Mouse (Mus musculus): Measurements from ENCODE around the gene Tnk2. TPM values are rescaled to one million over a fixed set of nuclear protein-coding genes. Genes with fewer than 3 reads are reported as not detected.

The Tnk2 gene
- polyA plus RNA-seq, 1 experiment: 155 TPM

DNA sequence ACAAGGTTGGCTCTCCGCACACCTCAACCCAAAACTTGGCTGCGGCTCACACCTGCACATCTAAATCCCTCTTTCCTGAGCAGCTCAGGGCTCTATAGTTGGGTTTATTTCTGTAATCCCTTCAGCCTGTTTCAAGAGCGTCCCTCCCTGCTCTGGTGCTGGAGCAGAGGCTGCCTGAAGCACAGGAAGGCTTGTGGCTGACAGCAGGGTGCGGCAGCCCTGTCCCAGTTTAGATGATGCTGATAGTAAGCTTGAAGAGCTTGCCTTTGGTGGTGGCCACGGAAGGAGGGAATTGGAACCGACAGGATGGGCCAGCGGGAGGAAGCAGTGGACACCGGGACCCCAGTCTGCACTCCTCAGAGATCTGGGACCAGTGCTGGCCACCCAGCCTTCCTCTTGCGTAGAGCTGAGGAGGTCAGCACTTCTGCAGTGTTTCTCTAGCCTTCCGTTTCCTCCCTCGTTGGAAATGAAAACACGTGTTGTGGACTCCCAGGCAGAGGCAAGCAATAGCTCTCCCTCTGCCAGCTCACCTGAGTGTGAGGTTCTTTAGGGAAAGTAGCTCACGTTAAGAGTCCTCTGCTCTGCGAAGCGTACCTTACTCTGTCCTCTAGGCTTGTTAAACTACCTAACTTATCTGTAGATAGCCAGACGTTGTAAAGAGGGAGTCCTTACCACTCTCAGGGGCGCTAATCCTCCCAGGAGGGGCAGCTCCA lies 63.6 kb downstream of the Tnk2 start:
- TF ChIP-seq GATA1 (IDR thresholded peaks at IDR 0.05; ENCODE audit: low read length): no peak

DNA sequence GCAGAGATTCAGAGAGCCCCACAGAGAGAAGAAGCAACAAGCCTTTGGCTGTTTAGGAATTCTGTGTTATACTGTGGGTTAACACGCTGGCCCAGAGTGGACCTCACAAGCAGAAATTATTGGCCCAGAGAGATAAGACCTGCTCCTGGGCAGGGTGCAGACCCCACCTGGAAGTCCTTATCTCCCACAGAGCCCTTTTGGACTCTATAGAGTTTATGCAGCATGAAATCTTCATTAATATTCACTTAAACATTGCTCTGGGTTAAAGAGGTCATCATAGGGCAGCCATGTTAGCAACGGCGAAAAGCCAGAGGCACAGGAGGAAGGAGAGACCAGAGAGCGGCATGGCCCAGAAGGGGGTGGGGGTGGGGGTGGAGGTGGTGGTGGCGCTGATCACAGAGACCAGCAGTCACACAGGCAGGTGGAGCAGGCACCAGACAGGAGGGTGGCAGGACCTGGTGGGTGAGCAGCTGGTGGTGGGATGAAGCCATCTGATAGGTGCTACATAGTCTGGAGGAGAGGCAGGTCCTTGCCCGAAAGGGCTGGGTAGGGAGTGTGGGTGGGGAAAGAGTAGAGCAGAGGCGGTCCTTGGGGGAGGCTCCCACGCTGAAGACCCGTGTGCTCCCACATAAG lies 64.3 kb downstream of the Tnk2 start:
- no peak for TF ChIP-seq GATA1 (IDR thresholded peaks at IDR 0.05; ENCODE audit: low read length)

DNA sequence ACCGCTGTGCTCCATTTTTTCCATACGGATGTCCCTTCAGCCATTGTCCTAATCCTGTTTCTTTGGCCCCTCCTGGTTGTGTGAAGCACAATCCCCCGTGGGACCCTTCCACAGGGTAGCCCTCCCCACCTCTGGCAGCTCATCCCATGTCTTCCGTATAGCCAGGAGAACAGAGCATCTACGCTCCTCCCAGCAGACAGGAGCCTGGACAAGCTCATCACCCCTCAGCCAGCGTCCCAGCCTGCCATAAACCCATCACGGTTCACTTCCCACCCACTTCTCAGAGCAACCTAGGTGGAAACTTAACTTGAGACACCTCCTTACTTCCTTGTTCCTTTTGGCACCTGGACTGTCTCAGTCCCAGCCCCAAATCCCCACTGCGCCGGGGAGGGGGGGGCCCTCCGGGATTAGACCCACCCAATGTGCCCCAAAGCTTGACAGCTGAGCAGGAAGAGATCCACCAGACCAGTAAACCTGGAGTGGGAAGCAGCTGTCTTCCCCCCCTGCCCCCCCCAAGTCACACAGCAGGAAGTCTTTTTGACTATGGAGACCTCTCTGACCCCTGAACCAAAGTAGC lies 64.9 kb downstream of the Tnk2 start:
- no peak for TF ChIP-seq GATA1 (IDR thresholded peaks at IDR 0.05; ENCODE audit: low read length)

DNA sequence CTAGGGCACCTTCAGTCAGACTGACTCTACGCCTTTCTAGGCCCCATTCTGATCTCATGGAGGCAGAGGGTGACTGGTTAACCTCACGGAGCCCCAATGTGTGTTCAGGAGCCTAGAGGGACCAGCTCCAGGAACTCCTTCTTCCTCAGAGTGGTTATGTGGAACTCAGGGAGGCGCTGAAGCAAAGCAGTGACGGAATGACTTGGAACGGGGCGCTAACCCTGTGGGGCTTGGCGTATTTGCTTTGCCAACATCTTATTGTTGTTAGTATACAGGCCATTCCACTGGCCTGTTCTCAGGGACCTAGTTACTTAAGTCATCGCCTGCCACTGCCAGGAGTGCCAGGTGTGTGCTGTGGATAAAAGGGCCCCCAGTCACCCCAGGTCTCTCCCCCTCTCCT lies 65.4 kb downstream of the Tnk2 start:
- no peak for TF ChIP-seq GATA1 (IDR thresholded peaks at IDR 0.05; ENCODE audit: low read length)

DNA sequence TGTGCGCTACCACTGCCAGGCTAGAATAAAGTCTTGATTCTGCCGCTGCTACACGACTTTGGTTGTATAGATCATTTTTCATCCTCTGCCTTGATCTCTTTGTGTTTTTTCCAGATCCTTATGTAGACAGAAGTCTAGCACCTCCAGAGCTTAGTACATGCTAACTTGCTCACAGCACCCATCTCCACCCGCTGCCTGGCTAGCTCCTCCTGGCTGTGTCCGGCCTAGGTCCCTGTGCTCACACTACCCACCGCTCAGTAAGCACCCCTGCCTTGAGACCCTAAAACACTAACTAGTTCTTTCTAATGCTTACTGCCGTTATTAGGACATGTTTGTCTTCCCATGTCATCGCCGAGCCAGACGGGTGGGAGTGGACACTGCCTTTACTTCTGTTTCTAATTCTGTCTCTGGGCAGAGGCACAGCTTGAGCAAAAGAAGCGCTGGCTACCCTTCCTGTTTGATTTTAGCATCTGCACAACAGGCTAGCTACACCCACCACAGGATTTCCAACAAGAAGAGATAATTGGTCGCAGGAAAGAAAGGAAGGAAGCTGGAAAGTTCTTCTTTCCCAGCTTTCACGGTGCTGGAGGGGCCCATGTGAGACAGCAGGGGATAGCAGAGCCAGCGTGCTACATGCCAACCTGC lies 66.9 kb downstream of the Tnk2 start:
- no peak for TF ChIP-seq GATA1 (IDR thresholded peaks at IDR 0.05; ENCODE audit: low read length)

DNA sequence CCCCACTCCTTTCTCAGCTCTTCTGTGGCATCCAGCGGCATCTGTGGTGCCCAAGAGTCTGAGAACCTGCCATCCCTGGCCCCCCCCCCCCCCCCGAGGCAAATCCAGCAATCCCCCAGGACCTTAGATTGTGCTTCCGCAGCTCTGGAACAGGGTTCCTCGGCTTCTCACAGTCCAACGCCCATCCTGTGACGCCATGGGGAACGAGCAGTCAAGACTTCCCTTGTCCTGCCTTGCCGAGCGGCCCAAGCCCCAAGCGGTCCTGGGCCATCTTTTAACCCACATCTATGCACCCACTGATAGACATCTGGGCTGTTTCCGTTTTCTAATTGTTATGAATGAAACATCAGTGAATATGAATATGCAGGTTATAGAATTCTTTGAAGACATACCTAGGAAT lies 68.5 kb downstream of the Tnk2 start:
- TF ChIP-seq GATA1 (IDR thresholded peaks at IDR 0.05; ENCODE audit: low read length): no peak

DNA sequence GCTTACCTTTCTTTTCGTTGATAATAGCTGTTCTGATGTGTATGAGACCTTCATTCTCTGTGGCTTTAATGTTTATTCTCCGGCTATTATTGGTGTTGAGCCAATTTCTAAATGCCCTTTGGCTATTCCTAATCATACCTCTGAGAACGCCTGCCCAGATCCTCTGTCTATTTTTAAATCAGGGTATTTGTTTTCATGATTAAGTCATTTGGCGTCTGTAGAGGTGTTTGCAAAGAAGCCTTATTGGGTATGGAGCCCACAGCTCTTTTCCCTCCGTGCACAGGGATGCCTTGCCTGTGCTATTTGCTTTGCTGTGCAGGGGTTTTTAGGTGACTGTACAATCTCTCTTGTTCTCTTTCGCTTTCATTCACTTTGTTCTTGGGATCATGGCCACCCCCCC lies 69.9 kb downstream of the Tnk2 start:
- TF ChIP-seq GATA1 (IDR thresholded peaks at IDR 0.05; ENCODE audit: low read length): no peak

DNA sequence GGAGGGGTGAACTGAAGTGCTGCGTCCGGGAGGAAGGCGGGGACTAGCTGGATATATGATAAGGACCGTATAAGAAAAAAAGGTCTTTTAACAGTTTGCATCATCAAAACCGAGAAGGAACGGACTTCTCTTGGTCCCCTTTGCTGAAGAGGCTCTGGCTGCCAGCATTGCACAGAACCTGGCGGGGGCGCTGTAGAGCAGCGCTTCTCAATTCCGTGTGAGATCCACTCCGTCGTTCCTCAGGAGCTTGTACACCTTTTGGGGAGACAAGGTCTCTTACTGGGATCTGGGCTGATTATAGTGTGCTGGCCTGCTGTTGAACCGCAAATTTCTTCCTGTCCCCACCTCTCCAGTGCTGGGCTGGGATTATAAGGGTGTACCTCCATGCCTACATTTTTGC lies 71.7 kb downstream of the Tnk2 start:
- no peak for TF ChIP-seq GATA1 (IDR thresholded peaks at IDR 0.05; ENCODE audit: low read length)

DNA sequence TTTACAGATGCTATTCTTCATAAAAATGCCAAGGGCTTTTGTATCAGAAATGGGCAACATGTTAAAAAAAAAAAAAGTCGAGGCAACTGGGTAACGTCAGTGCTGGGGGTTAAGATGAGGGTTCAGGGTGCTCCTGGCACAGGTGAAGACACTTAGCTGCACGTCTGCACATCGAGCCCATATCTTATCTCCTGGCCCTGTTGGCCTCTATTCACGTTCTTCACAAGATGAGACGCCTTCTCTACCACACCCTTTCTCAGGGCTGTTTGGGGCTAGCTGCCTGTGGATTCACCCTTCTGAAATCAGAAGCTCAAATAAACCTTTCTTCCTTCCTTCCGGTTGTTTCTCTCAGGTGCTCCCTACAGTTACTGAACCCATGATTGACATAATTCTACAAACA lies 79.5 kb downstream of the Tnk2 start:
- TF ChIP-seq GATA1 (IDR thresholded peaks at IDR 0.05; ENCODE audit: low read length): no peak

DNA sequence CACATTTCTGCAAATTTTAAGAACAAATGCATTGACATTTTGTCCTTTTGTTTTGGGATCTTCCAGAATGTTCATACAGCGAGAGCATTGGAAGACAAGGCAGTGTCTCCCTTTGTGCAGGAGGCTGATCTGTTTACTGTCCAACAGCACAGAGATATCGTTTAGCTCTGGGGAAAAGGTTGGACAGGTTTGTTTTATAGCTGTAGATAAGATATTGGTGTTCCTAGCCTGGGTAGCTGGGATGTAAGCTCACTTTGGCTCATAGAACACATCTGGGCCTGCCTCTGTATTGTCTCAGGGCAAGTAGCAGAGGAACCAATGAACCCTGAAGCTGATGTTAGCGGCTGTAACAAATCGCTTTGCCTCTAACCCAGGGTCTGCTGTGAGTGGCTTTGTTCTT lies 80.1 kb downstream of the Tnk2 start:
- no peak for TF ChIP-seq GATA1 (IDR thresholded peaks at IDR 0.05; ENCODE audit: low read length)

DNA sequence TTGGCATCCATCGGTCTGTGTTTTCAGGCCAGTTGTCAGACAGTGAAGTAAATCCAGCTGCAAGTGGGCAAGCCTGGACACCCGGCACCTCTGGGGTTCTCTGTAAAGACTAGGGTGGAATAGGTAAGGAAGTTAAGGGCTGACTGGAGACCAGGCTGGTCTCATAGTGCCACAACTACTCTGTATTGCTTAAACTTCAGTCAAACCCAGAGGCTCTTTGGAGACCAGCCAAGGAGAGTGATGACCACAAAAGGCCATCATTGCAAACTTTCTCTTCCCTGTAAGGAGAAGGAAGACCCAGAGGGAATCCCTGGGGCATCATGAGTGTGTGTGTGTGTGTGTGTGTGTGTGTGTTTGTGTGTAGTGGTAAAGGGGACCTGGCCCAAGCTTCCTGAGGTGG lies 80.6 kb downstream of the Tnk2 start:
- no peak for TF ChIP-seq GATA1 (IDR thresholded peaks at IDR 0.05; ENCODE audit: low read length)

DNA sequence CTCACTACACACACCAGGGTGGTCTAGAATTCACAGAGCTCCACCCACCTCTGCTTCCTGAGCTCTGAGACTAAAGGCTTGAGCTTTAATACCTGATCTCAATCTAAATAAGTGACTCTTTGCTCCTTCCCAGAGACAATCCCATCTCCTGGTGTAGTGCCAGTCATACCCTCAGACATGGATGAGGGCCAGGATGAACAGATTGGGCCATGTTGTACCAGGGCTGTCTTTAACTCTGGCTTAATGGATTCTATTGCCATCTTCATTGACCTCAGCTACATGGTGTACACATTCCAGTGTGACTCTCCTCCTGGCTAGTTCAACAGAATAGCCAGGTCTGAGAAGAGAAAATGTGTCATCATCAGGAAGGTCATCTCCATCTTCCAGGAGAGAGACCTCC lies 82.8 kb downstream of the Tnk2 start:
- no peak for TF ChIP-seq GATA1 (IDR thresholded peaks at IDR 0.05; ENCODE audit: low read length)

DNA sequence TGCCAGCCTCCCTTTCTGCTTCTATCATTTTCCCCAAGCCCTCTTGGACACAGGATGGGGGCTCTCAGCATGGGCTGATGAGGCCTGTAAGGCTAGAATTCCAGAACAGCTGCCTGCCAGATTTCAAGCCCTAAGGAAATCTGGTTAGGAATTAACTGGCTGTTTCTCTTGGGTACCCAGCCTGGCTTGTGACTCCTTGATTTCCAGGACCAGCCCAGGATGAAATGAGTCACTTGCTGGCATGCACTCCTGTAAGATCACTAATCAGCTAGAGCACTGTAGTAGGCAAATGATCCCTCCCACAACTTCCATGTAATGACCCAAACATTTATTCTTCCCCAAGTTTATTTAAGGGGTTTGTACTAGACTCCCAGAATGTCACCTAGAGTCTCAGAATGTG lies 84.6 kb downstream of the Tnk2 start:
- TF ChIP-seq GATA1 (IDR thresholded peaks at IDR 0.05; ENCODE audit: low read length): no peak

DNA sequence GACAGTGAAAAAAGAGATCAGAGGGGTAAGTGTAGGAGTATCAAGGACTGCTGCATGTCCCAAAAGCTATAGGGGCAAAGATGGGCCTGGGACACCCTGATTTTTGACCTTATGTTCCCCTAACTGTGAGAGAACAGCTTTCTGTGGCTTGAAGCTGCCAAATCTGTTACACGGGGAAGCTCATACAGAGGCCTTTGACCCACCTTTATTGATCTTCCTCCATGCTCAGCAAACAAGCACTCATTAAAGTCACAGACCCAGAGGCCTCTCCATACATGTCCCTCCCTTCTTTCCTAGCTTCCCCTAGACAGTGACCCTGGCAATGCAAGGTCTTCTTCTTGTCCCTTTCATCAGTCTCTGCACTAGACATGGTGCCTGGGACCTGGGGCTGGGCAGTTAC lies 85.1 kb downstream of the Tnk2 start:
- TF ChIP-seq GATA1 (IDR thresholded peaks at IDR 0.05; ENCODE audit: low read length): no peak

Other genes with a start within 250 kb of the Tnk2 start
- not detected in 2 replicates for gene Tm4sf19, start 243.4 kb upstream of the Tnk2 start, polyA plus RNA-seq (2012)
- 0.08 and 0.10 TPM in 2 replicates for gene Tctex1d2, start 224.2 kb upstream of the Tnk2 start, polyA plus RNA-seq (2012)
- gene Pcyt1a, start 213.0 kb upstream of the Tnk2 start, polyA plus RNA-seq (2012): 50.1 and 64.7 TPM in 2 replicates
- gene Slc51a, start 156.0 kb upstream of the Tnk2 start, polyA plus RNA-seq (2012): 0.04 and 0.11 TPM in 2 replicates
- not detected in 2 replicates for gene Zdhhc19, start 147.6 kb upstream of the Tnk2 start, polyA plus RNA-seq (2012)
- gene Tfrc, start 35.0 kb upstream of the Tnk2 start, polyA plus RNA-seq (2012): 6.9 and 18.2 TPM in 2 replicates
- gene Muc4, start 92.0 kb downstream of the Tnk2 start, polyA plus RNA-seq (2012): not detected in 2 replicates
- not detected in 2 replicates for gene Muc20, start 153.6 kb downstream of the Tnk2 start, polyA plus RNA-seq (2012)
- not detected in 2 replicates for gene Smbd1, start 166.6 kb downstream of the Tnk2 start, polyA plus RNA-seq (2012)
- 192 and 286 TPM in 2 replicates for gene Fyttd1, start 233.6 kb downstream of the Tnk2 start, polyA plus RNA-seq (2012)
- gene Rubcn, start 233.9 kb downstream of the Tnk2 start, polyA plus RNA-seq (2012): 8.8 and 9.3 TPM in 2 replicates

All from G1E-ER4 (cell line).